Mouse (Mus musculus) adrenal gland, postnatal 4 days (tissue): ENCODE results near the gene Tcp11. TPM values are rescaled to one million over a fixed set of nuclear protein-coding genes. Genes with fewer than 3 reads are reported as not detected.

Experiments
- DNase-seq, 2 experiments: peaks; one replicate each; pipeline ENCODE4 v3.0.0; 2021 to 2022; ENCODE audit warnings: low spot score in 2 of 2, mixed read lengths in 2 of 2
- total RNA-seq, 2 experiments: library from RNA; stranded (reverse); gene quantifications; 2 replicates each; pipeline ENCODE4 v1.2.3; 2021

Tcp11 gene
- total RNA-seq, 2 experiments from 2014 or later, result 0.31 to 3.3 TPM

- no peak for DNase-seq
These were observed 39.1 kb downstream of the Tcp11 start for GRCm38 (mm10) chr17:28041298-28041697.

GRCm38 (mm10) chr17:28040620-28041019 is 39.8 kb downstream of the Tcp11 start:
- DNase-seq, result no peak

- no peak for DNase-seq
These were observed 43.4 kb downstream of the Tcp11 start for GRCm38 (mm10) chr17:28036813-28037756.

DNA sequence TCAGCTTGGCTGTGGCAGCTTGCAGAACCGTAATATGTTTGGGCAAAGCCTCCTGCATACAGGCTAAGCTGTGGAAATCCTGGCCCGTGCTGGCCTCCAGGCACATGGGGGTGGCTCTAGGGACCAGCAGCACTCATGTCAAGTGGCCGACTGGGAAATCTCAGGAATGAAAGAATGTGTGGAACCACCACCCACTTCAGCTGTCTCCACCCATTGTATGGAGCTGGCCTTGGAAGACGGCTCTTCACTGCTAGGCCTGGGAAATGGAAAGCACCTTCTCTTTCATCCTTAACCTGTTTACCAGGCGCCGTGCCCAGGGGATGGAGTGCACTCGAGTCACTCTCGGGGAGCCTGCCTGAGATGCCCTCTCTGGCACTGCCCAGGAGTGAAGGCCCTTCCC is 45.5 kb downstream of the Tcp11 start:
- DNase-seq, result no peak

GRCm38 (mm10) chr17:28033046-28033580 is 47.3 kb downstream of the Tcp11 start:
- no peak for DNase-seq

DNA sequence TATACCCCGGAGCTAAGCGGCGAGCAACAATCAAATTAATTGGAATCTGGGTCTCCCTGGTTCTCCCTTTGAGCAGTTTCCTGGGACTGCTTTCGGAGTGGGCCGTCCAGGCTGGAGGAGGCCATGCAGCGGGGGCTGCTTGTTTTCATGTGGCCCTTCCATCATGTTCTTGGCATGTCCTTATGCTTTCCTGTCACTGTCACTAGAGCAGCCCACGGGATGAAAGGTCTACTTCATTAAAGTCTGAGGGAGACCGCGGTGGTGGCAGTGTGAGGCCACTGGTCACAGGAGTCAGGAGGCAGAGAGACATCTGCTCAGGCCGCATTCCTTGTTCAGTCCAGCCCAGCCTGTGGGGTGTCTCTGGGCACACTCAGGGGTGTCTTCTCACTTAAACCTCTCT is 48.2 kb downstream of the Tcp11 start:
- no peak for DNase-seq

- DNase-seq, result no peak
These were observed 49.0 kb downstream of the Tcp11 start for GRCm38 (mm10) chr17:28031281-28031941.

DNA sequence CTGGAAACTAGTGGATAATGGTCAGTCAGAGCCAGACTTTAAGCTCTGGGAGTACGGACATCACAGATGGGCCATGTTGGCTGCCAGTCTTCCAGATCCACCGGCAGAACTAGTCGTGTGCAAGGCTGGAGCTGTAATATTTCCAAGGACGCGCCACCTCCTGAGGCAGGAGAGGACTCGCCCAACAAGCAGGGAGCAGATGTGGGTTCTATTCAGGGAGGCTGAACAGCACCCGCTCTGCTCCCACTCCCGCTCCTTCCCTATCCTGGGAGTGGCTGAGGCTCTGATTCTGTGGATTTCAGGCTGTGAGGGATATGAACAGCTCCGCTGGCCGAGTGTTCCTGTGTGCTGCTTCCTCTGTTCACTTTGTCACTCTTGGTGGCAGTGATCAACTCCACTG is 50.0 kb downstream of the Tcp11 start:
- no peak for DNase-seq

DNA sequence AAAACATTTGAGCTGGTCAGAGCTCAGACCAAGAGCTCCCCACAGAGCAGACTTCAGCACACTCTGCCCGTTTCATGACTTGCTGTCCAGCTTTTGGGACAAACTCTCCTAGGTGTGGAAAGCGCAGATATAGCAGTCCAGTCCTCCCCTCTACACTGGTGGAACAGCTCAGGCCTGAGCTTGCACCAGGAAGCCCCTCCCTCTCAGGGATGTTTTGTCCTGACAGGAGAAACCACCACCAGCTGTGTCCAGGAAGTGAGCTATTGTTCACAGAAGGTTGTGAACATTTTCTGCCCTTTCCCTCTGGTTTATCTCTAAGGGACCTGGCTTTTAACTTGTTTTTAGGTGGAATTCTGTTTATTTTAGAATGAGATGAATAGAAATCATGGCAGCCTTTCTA is 51.1 kb downstream of the Tcp11 start:
- DNase-seq, result no peak

DNA sequence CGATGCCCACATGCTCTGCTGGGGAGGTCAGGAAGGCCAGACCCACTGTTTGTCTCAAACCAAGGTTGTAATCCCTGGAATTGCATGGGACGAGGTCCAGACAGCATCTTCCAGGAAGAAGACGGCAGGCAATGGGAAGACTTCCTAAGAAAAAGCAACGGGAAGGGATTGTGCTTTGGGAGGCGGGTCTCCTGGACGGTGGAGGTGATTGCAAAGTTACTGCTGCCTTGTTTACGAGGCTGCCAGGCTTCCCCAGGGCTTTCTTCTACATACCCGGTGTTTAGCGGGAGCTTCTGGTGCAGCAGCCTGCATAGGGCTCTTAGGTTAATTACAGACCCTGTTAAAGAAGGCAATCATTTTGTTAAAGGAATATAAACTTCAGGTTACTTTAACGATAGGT is 52.2 kb downstream of the Tcp11 start:
- no peak for DNase-seq

DNA sequence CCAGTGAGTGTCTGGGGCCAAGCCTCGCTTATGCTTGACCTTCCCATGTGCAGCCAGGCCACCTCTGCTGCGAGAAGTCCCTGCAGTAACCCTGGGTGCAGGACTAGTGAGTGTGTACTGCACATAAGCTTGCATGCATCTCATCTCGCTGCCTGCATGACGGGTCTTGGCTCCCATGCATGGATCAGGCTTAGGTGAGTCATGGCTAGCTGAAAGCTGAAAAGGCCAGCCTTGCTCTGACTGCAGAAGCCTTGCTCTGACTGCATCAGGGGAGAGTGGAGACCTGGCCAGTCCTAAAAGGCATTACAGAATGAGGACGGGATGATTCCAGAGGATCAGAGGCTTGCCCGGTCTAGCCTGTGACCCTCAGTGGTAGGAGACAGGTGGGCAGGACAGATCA is 53.2 kb downstream of the Tcp11 start:
- DNase-seq, result no peak

DNA sequence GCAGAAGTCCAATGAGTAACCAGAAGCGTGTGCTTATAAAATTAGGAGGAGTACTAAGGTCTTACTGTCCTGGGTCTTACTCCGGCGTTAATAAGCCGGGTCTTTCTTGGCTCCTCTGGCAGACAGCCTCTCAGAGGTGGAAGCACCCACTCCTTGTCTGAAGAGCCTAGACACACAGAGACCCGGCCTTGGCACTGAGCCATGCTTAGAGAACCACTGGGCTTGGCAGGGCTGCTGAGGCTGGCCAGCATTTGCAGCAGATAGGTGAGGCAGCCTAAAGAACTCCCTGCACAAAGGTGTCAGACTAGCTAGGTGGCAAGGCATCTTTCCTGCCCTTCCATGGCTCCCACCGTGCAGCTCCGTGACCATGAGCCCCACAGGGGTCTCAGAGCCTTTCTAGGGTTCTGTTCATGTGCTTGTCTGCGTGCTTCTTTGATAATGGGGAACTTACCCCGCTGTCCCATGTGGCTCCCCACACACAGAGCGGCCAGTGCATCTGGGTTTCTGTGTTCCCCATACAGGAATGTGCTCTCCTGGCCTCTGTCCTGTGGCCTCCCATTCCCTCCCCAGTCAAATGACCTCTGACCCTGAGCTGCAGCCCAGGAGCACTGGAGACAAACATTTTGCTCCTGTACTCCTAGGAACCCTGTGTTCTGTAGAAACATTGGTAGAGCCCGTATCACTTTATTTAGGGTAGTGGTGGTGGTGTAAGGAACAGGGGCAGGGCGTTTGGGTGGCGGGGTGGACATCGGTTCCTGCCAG is 54.1 kb downstream of the Tcp11 start:
- no peak for DNase-seq

DNA sequence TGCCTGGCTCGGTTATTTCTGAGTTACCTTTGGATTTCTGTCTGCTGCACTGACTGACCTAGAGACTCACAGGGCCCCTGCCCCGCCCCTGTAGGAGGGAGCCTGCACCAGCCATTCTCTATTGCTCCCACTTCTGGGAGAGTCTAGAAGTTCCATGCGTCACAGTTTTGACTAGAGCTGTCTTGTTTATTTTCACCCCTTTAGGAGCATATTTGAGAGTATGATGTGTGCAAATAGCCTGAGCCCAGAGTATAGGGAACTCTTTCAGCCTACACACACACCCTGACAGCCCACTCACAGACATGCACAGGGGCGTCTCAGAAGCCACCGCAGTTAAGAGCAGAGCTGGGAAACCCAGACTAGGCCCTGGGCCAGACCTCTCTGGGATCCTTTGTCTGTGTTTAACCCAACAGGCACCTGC is 54.9 kb downstream of the Tcp11 start:
- no peak for DNase-seq

- no peak for DNase-seq
These were observed 57.4 kb downstream of the Tcp11 start for GRCm38 (mm10) chr17:28022854-28023655.

DNA sequence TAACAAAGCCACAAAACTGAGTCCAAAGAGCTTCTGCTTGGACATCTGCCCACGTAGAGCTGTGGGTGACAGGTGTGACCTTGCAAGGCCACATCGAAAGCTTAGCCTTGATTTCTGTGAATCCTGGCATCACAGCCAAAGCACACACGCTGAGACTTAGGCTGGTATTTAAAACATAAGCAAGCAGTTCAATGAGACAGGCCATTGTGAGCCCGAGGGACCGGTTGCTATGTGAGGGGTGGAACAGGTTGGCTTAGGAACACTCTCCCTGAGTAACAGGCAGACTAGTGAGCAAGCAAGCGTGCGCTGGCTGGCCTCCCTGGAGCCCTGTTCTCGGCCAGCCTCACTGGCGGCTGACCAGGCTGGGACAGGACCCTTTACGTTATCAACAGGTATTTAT is 58.5 kb downstream of the Tcp11 start:
- no peak for DNase-seq

- DNase-seq, result no peak
These were observed 60.4 kb downstream of the Tcp11 start for GRCm38 (mm10) chr17:28019785-28020696.

DNA sequence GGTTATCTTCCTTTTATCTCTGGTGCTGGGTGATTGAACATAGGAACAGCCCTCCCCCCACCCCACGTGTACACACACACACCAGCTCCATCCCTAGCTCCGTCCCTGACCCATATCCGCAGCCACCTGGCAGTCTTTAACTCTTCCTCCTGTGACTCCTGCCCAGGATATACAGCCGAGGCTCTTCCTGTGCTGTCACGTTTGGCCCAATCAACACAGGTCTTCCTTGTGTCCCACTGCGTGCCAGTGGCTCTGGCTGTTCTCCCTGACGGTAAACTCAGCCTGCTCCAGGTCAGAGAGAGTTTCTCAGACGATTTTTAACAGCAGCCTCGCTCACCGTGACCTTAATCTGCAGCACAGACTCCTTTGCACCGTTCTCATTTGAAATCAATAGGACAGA is 61.7 kb downstream of the Tcp11 start:
- no peak for DNase-seq

- DNase-seq, result no peak
These were observed 62.1 kb downstream of the Tcp11 start for GRCm38 (mm10) chr17:28018344-28018743.
